Mouse (Mus musculus) layer of hippocampus, adult 11-12 months (tissue): Measurements from ENCODE around the gene Chst11.

Experiments used
- DNase-seq: peaks from one replicate; pipeline ENCODE4 v3.0.0; 2022; ENCODE audit warnings: low spot score

Chst11 gene

GRCm38 (mm10) chr10:82990918-82991317 lies 5.6 kb downstream of the Chst11 start:
- DNase-seq: no peak

DNA sequence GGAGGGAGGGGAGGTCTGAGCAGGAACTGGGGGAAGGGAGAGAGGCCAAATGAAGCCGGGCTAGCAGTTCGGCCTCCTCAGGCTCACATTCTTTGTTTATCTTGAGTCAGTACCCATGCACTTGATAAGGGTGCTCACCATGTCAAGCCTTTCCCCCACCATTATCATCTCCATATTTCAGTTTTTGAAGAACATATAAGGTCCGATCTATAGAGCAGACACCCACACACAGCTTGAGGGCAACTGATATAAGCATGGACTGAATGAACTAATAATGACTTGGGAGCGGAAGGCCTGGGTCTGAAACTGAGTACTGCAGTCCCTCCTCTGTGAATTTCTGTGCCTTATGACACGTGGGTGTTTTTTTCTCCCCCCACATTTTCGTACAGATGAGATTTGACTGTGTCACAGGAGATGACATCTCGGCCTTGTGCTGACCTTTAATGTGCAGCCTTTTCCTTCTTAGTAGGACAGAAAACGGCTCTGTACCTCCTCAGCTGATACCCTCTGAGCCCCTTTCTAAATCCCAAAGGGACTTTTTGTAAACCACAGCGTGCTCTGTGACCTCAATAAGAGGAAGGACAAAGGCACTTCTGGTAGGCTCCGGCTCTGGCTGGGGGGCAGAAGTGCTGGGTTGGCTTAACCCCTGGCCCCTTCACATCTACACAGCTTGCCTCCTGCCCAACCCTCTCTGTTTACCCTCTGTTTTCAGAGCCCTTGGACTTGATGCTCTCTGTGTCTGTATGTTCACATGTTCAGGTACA lies 6.6 kb downstream of the Chst11 start:
- no peak for DNase-seq

DNA sequence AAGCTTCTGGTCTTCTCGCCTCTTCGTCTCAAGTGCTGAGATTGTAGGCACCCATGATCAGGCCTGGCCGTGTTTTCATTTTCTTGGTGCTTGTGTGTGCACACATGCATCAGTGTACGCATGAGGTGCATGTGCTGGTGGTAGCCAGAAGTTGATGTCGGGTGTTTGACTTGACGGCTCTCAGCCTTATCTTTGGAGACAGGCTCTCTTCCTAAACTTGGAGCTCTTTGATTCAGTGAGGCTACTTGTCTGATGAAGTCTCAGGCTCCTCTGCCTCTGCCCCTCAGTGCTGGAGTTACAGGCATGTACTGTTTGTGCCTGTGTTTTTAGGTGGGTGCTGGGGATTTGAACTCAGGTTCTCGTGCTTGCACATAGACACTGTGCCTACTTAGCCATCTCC lies 9.0 kb downstream of the Chst11 start:
- DNase-seq: no peak

DNA sequence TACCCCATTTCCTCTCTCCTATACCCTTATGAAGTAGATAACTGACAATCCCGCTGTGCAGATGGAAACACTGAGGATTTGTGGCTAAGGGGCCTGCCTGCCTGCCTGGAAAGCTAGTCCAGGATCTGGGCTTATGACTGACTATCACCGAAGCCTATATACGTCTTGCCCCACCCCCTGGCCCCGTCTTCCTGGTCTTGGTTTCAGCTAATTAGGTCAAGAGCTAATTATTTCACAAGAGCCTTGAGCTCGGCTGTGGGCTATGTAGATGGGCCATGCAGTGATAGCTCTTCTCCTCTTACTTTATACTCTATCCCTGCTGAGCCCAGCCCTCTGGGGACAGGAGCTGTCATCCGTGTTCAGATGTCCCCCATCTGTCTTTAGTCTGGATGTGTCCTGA lies 12.2 kb downstream of the Chst11 start:
- DNase-seq: no peak

- no peak for DNase-seq
These were observed 14.9 kb downstream of the Chst11 start for GRCm38 (mm10) chr10:83000169-83000568.

GRCm38 (mm10) chr10:83000721-83001120 lies 15.4 kb downstream of the Chst11 start:
- DNase-seq: no peak

GRCm38 (mm10) chr10:83003899-83004298 lies 18.6 kb downstream of the Chst11 start:
- DNase-seq: no peak

DNA sequence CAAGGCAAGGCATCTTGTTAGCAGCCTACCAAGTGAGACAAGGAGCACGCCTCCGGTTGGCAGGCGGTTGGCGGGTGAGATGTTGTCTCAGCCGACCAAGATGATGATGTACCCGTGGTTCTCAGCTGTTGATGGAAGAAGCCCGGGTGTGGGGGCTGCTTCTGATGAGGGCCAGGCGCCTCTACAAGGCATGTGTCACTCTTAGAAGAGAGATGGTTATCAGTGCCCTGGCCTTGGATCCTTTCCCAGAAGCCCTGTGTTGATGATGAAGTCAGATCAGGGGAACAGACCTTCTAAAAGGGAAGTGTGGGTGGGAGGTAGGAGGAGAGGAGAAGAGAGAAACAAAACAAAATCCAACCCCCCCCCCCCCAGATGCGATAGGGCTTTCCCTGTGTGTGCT lies 19.1 kb downstream of the Chst11 start:
- DNase-seq: peak; percentile 74

DNA sequence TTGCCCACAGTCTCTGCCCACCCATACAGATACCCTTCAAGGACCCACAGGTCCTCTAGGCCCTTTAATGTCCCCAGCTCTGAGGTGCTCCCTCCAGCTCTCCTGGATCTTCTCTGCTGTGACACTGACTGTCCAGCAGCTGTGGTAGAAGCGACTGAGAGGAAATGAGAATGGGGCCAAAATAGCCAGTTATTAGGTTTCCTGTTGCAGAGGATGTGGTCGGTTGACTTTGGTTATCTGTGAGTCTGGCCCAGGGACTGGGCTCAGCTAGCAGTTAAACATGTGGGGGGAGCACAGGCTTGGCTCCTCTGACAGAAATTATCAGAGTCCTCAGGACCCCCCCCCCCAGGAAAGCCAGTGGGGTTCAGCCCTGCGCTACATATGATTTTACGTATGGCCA lies 19.7 kb downstream of the Chst11 start:
- DNase-seq: peak; percentile 34

DNA sequence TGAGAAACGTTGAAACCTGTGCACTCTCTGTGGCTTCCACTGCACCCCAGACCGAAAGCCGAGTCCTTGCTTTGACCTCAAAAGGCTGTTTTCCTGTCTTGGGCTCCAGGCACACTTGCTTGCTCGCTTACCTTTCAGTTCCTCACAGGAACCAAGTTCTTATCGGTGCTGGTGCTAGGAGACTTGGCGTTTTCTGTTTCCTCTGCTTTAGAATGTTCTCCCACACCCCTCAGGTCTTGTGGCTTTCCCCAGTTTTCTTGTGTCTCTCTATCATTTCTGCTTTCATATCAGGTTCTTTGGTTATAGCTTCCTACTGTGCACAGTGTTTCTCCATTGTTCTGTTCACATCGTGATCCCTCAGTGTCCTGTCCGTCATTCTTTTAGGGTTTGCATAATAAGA lies 21.0 kb downstream of the Chst11 start:
- no peak for DNase-seq

- DNase-seq: no peak
These were observed 28.7 kb downstream of the Chst11 start for GRCm38 (mm10) chr10:83013984-83014383.

DNA sequence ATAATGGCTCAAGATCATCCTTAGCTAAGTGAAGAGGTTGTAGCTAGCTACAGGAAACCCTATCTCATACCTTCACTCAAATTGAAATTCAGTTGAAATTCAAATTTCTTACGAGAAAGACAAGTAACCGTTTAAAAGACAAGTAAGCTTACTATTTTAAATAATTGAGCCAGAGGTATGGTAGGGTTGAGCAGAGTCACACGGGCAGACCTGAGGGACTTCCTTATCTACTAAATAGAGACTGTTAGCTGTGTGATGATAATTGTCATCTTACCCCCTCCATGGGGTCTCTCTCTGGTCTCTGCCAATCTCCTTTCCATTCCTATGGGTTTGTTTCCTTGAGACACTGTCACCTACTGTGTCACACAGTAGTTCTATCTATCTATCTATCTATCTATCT lies 30.6 kb downstream of the Chst11 start:
- no peak for DNase-seq

- no peak for DNase-seq
These were observed 31.5 kb downstream of the Chst11 start for GRCm38 (mm10) chr10:83016779-83017178.

GRCm38 (mm10) chr10:83017760-83018498 lies 32.6 kb downstream of the Chst11 start:
- DNase-seq: no peak

GRCm38 (mm10) chr10:83018521-83018920 lies 33.2 kb downstream of the Chst11 start:
- DNase-seq: no peak

DNA sequence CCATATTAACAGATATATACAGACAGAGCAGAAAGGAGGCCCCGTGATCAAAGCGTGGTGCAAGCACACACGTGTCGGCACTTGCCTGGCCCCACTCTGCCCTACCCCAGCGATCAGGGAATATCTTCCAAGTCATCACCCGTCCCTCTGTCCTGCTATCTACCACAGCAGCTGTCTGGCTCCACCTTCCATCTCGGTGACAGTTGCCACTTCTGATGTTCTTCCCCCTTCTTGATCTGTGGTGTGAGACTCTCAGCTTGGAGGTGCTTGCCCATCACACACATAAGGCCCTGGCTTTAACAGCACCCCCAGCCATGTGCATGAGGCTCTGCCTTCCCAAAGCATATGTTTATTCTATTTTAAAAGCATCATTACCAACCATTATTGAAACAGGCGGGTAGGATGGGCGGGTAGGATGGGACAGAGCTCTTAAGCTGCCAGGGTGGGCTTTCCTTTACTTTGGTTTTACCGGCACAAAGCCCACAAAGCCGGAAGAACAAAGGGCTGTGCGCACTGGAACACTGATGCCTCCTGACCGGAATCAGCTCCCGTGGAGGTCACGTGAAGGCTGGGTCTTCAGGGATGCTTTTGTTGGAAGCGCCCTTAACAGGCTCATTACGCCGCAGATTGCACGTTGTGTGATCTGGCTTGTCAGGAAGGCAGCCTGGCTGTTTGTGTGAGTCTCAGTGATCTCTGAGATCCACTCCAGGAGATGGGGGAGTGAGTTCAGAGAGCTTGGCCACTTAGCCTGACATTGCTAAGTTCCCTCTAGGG lies 34.4 kb downstream of the Chst11 start:
- DNase-seq: no peak

DNA sequence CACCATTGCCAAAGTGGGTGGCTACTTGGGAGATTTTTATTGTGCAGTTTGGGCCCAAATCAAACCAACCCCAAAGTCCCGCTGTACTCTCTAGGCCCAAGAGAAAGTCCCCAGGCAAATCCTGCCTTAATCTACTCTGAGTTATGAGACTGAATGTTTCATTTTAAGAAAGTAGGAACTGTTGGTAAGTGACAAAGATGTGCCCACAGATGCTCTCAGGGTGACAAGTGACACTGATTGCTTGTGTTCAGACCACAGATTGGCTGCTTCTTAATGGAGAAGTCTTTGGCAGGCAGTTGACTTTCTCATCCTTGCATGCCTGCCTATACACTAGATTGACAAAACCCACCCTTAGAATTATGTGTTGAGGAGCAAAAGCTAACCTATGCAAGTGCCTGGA lies 37.3 kb downstream of the Chst11 start:
- DNase-seq: no peak

DNA sequence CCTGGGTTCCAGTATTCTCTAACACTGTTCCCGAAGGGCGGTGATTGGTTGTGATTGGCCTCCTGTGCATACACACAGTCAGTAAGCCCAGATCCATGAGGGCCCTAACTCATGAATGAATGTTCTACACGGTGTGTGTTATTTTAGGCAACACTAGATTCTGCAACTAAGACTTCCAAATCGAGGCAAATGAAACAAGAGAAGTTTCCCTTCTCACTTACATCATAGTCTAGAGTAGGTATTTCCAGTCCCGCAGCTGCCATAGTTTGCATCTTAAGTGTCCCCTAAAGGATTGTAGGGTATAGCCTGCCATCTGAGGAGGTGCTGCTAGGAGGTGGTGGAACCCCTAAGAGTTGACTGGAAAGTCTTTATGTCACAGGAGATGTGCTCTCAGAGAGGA lies 40.9 kb downstream of the Chst11 start:
- DNase-seq: no peak

DNA sequence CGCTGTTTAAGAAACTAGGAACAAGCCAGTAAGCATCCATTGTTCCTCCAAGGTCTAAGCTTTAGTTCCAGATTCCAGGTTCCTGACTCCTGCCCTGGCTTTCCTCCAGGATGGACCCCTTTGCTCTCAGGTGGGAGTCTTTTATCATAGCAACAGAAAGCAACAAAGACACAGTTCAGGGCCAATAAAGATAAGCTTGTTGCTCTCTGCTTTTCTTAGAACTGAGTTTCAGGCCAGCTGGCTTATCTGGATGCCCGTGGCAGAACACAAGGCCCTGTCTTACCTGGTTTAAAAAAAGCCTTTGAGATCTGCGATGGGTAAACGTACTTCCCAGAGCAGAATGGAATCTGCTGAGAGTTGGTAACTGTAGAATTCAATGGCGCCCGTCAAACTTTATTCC lies 42.4 kb downstream of the Chst11 start:
- DNase-seq: no peak

DNA sequence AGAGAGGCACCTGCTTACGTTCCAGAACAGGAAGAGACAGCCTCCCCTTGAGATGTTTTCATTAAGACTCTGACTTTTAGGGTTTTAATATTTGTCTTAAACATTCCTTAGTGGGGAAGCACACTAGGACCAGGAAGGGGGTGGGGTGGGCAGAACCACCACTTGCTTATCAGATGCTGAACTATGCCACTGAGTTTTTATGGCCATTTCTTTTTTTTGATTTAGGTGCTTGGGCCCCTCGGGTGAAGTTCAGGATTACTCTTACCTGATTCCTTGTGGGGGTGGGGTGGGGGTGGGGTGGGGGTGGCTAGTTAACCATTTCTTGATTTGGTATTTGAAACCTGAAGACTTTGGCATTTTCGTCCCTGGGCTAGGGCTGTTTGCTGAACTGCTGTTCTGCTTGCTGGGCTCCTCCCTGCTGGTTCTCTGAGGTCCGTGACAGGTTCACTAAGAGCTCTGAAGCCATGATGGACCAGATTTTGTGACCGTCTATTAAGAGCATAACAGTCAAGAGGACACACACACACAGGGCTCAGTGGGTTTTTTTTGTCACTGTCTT lies 44.9 kb downstream of the Chst11 start:
- DNase-seq: no peak

DNA sequence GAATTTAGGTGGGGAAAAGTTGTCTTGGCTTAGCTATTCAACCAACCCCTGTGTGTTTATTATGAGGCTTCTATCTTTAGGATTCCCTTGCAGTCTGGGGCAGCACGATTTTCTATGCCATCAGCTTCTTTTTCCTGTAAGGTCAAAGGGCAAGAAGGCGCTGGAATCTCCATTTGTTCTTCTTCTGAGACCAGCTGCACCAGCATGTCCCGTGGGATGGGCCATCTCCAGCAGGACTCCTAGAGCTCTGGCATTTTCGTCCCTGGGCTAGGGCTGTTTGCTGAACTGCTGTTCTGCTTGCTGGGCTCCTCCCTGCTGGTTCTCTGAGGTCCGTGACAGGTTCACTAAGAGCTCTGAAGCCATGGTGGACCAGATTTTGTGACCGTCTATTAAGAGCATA lies 45.6 kb downstream of the Chst11 start:
- DNase-seq: no peak

- DNase-seq: no peak
These were observed 46.3 kb downstream of the Chst11 start for GRCm38 (mm10) chr10:83031561-83031960.

DNA sequence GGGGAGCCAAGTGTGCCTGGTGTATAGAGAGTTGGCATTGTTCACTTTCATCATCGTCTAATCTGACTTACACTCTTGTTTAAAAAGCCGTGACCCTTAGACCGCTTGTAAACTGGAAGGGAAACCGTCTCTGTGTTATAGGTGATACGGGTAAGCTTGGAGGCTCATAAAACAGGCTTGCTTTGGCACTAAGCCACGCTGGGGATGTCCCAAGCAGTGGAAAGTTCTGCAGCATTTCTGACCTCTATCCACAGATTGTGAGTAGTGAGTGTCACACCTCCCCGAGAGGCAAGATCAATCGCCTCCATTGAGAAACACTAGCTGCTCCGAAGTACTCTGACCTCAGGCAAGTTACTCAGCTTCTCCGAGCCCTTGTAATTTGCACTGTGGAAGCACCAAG lies 47.3 kb downstream of the Chst11 start:
- no peak for DNase-seq
